Mouse (Mus musculus) stomach, embryonic 16.5 days (tissue): ENCODE data around the gene Crb3. TPM values are rescaled to one million over a fixed set of nuclear protein-coding genes. Genes with fewer than 3 reads are reported as not detected.

Experiments used
- ATAC-seq: fragments of 200-750 bp; cut with Nextera tagmentation; 2 replicates; pipeline ENCODE4 v1.8.0; 2017; ENCODE audit warnings: moderate number of reproducible peaks, moderate TSS enrichment; ENCODE audit not compliant: insufficient read depth, low FRiP score
- H3K27ac ChIP-seq: fragments of 300-500 bp; sonication (generic); 2 replicates; pipeline ENCODE4 v1.5.1; 2014; ENCODE audit warnings: low read length
- H3K27me3 ChIP-seq: fragments of 300-500 bp; sonication (generic); 2 replicates; pipeline ENCODE4 v1.6.1; 2014; ENCODE audit warnings: low read length, control low read depth, mixed read lengths; ENCODE audit not compliant: control insufficient read depth, insufficient read depth
- H3K36me3 ChIP-seq: fragments of 300-500 bp; sonication (generic); 2 replicates; pipeline ENCODE4 v1.6.1; 2014; ENCODE audit warnings: low read length; ENCODE audit not compliant: control insufficient read depth, insufficient read depth
- H3K4me1 ChIP-seq: fragments of 300-500 bp; sonication (generic); 2 replicates; pipeline ENCODE4 v1.6.1; 2014; ENCODE audit warnings: low read length, control low read depth, mixed read lengths; ENCODE audit not compliant: control insufficient read depth, insufficient read depth
- H3K4me2 ChIP-seq: fragments of 300-500 bp; sonication (generic); 2 replicates; pipeline ENCODE4 v1.6.1; 2014; ENCODE audit warnings: low read depth, low read length, mixed read lengths
- H3K4me3 ChIP-seq: fragments of 300-500 bp; sonication (generic); replicated peaks from 2 replicates; pipeline ENCODE4 v1.5.1; 2014; ENCODE audit warnings: mild to moderate bottlenecking, low read length
- H3K9ac ChIP-seq: fragments of 300-500 bp; sonication (generic); 2 replicates; pipeline ENCODE4 v1.6.1; 2014; ENCODE audit warnings: low read length
- H3K9me3 ChIP-seq: fragments of 300-500 bp; sonication (generic); replicated peaks from 2 replicates; pipeline ENCODE4 v1.6.1; 2016; ENCODE audit warnings: low read length, control low read depth; ENCODE audit not compliant: control insufficient read depth
- WGBS: fragments of 180-500 bp; shearing (Covaris S2); extraction: QIAGEN DNeasy Blood & Tissue Kit; methylation state at CpG from one replicate; pipeline ENCODE4 v1.1.7; 2014; 5-methylcytosine and 5-hydroxymethylcytosine counted together
- polyA plus RNA-seq: library from polyadenylated mRNA; unstranded; fragments of >200 nt; fragmentation: Nextera tagmentation; extraction: Ambion mirVana; gene quantifications from 2 replicates; pipeline ENCODE4 v1.2.1, GENCODE M21; 2015

Gene Crb3
- polyA plus RNA-seq, 1 experiment from 2014 or later = 62.6 TPM

DNA sequence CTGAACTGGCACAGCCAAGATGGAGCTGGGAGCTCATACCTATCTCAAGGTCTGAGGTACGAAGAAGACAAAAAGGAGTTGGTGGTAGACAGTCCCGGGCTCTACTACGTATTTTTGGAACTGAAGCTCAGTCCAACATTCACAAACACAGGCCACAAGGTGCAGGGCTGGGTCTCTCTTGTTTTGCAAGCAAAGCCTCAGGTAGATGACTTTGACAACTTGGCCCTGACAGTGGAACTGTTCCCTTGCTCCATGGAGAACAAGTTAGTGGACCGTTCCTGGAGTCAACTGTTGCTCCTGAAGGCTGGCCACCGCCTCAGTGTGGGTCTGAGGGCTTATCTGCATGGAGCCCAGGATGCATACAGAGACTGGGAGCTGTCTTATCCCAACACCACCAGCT, 48.2 kb downstream of the Crb3 start:
- Histone ChIP-seq H3K9ac (no peak overlapping the region), H3K36me3 (no peaks in the 10 kb centered on the region), H3K27ac (no peak overlapping the region), H3K27me3 (no peaks in the 10 kb centered on the region), H3K4me2 (no peak overlapping the region), H3K4me1 (peaks cover 10% of the 10 kb centered on the region; the same call in 1 of the 2 replicates), H3K9me3 (no peaks in the 10 kb centered on the region), H3K4me3 (no peak overlapping the region)
- 88% methylated on average over 5 of the region's 5 CpGs for WGBS
- no peak for ATAC-seq

DNA sequence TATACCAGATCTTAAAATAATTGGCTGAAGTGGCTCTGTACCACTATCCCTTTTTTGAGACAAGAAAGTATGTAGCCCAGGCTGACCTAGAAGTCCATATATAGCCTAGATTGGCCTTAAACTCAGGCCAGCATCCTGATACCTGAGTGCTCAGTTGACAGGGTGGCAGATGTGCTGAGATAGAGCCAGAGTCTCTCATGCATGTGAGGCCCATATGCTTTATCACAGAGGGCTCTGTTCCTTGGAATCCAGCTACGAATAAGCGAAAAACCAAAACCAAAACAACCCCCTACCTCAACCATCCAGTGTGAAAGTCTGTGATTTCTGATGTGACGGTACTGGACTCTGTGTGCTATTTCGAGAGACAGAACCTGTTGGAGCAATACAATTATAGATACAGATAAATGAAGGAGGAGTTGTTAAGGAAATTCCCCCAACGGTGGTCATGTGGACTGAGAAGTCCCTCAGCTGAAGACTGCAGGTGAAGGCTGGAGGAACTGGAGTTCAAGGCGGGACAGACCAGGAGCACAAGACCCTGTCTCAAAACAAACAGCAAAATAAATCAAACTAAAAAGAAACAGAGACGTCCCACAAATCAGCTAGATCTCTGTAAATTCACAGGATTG, 49.2 kb downstream of the Crb3 start:
- ATAC-seq = no peak
- H3K27me3 ChIP-seq = no peaks in the 10 kb centered on the region
- H3K4me1 ChIP-seq = peaks cover 10% of the 10 kb centered on the region; the same call in 1 of the 2 replicates
- no peak overlapping the region for H3K4me3 ChIP-seq
- no peak overlapping the region for H3K9ac ChIP-seq
- peak overlapping the region; percentile 38; the same call in 1 of the 2 replicates for H3K27ac ChIP-seq
- no peak overlapping the region for H3K4me2 ChIP-seq
- 81% methylated on average over 7 of the region's 7 CpGs for WGBS
- H3K36me3 ChIP-seq = no peaks in the 10 kb centered on the region
- no peaks in the 10 kb centered on the region for H3K9me3 ChIP-seq

GRCm38 (mm10) chr17:57108666-57109171, 49.8 kb downstream of the Crb3 start:
- WGBS = 47% methylated on average over 5 of the region's 5 CpGs
- no peak overlapping the region for H3K4me3 ChIP-seq
- H3K9me3 ChIP-seq = no peaks in the 10 kb centered on the region
- H3K4me1 ChIP-seq = peaks cover 10% of the 10 kb centered on the region; the same call in 1 of the 2 replicates
- H3K9ac ChIP-seq = no peak overlapping the region
- no peaks in the 10 kb centered on the region for H3K27me3 ChIP-seq
- H3K36me3 ChIP-seq = no peaks in the 10 kb centered on the region
- H3K27ac ChIP-seq = peak overlapping the region; percentile 38; the same call in 1 of the 2 replicates
- no peak overlapping the region for H3K4me2 ChIP-seq
- no peak for ATAC-seq

DNA sequence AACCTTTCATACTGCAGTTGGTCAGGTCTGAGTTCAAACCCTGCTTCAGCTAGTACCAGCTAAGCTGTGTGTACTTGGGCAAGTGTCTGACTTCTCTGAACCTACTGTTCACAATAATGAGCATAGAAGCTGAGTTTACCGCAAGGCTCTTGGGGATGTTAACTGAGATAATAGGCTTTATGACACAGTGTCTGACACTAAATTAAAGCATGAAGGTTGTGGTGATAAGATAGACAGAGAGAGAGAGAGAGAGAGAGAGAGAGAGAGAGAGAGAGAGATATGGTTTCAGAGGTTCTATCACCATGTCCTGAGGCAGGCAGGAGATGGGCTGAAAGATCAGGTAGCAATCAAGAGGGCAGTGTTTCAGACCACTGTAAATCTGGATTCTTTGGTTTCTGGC, 51.1 kb downstream of the Crb3 start:
- no peak overlapping the region for H3K4me2 ChIP-seq
- H3K4me1 ChIP-seq = 0 out of 2 replicates have a peak, but pooled peaks cover 3% of the 10 kb centered on the region
- ATAC-seq = no peak
- no peak overlapping the region for H3K27ac ChIP-seq
- no peaks in the 10 kb centered on the region for H3K27me3 ChIP-seq
- 93% methylated on average over 1 of the region's 1 CpGs for WGBS
- no peaks in the 10 kb centered on the region for H3K36me3 ChIP-seq
- no peaks in the 10 kb centered on the region for H3K9me3 ChIP-seq
- no peak overlapping the region for H3K9ac ChIP-seq
- H3K4me3 ChIP-seq = no peak overlapping the region

DNA sequence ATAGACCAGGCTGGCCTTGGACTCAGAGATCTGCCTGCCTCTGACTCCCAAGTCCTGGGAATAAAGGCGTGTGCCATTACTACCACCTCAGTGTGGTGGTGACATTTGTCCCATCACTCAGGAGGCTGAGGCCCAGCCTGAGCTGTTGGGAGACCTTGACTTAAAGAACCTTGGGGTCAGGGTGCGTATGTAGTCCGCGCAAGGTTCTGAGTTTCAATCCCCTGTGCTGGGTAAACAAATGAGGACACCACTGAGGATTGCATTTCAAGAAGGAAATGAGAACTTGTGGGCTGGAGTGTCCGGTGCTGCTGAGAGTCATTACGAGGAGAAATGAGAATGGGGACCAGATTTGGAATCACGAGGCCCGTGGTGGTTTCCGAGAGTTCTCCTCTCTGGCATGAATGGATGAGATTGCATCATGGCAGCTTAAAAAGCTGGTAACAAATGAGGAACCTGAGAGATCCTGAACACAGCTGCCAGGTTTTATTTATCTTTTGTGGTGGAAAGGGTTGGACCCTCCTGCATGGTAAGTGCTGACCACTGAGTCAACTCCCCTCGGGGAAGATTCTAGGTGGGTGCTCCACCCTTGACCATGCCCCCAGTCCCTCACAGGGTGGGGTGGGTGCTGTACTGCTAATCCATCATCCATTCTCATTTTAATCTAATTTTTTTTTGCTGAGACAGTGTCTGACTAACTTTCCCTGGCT, 54.0 kb downstream of the Crb3 start:
- 66% methylated on average over 10 of the region's 10 CpGs for WGBS
- no peaks in the 10 kb centered on the region for H3K4me1 ChIP-seq
- no peak overlapping the region for H3K9ac ChIP-seq
- no peak overlapping the region for H3K27ac ChIP-seq
- no peak for ATAC-seq
- no peak overlapping the region for H3K4me3 ChIP-seq
- H3K36me3 ChIP-seq = no peaks in the 10 kb centered on the region
- no peak overlapping the region for H3K4me2 ChIP-seq
- no peaks in the 10 kb centered on the region for H3K9me3 ChIP-seq
- H3K27me3 ChIP-seq = no peaks in the 10 kb centered on the region

Other genes starting within 250 kb of the Crb3 start
- gene Rfx2, start 228.1 kb upstream of the Crb3 start, polyA plus RNA-seq = 5.5 and 6.5 TPM in 2 replicates
- gene Acsbg2, start 184.7 kb upstream of the Crb3 start, polyA plus RNA-seq = not detected in 2 replicates
- gene 1700061G19Rik, start 183.6 kb upstream of the Crb3 start, polyA plus RNA-seq = 0.45 and 0.60 TPM in 2 replicates
- gene Mllt1, start 123.7 kb upstream of the Crb3 start, polyA plus RNA-seq = 22.4 and 25.5 TPM in 2 replicates
- gene Acer1, start 77.0 kb upstream of the Crb3 start, polyA plus RNA-seq = 0.46 and 1.0 TPM in 2 replicates
- gene Clpp, start 68.8 kb upstream of the Crb3 start, polyA plus RNA-seq = 129 and 130 TPM in 2 replicates
- 31.1 and 35.7 TPM in 2 replicates for gene Alkbh7, start 61.8 kb upstream of the Crb3 start, polyA plus RNA-seq
- gene Pspn, start 59.1 kb upstream of the Crb3 start, polyA plus RNA-seq = 0.56 TPM in 1 of 2 replicates, not detected in the other
- gene Gtf2f1, start 47.8 kb upstream of the Crb3 start, polyA plus RNA-seq = 58.0 and 63.2 TPM in 2 replicates
- 0.67 and 0.90 TPM in 2 replicates for gene Gm17949, start 47.6 kb upstream of the Crb3 start, polyA plus RNA-seq
- gene Khsrp, start 27.6 kb upstream of the Crb3 start, polyA plus RNA-seq = 18.6 and 20.1 TPM in 2 replicates
- gene Slc25a41, start 17.5 kb upstream of the Crb3 start, polyA plus RNA-seq = not detected in 2 replicates
- 6.5 and 7.4 TPM in 2 replicates for gene Slc25a23, start 758 bp downstream of the Crb3 start, polyA plus RNA-seq
- gene Dennd1c, start 19.4 kb downstream of the Crb3 start, polyA plus RNA-seq = 6.3 and 6.6 TPM in 2 replicates
- gene Tubb4a, start 28.7 kb downstream of the Crb3 start, polyA plus RNA-seq = 20.5 and 21.9 TPM in 2 replicates
- 9.2 and 10.4 TPM in 2 replicates for gene Tnfsf9, start 46.2 kb downstream of the Crb3 start, polyA plus RNA-seq
- 0.17 TPM in 1 of 2 replicates, not detected in the other for gene Cd70, start 90.7 kb downstream of the Crb3 start, polyA plus RNA-seq
- 0.31 and 0.53 TPM in 2 replicates for gene Tnfsf14, start 135.1 kb downstream of the Crb3 start, polyA plus RNA-seq
- 17.0 and 19.5 TPM in 2 replicates for gene C3, start 169.0 kb downstream of the Crb3 start, polyA plus RNA-seq
- gene Gpr108, start 189.3 kb downstream of the Crb3 start, polyA plus RNA-seq = 50.0 and 52.0 TPM in 2 replicates
- 45.4 and 46.9 TPM in 2 replicates for gene Trip10, start 190.3 kb downstream of the Crb3 start, polyA plus RNA-seq
- gene Vav1, start 220.0 kb downstream of the Crb3 start, polyA plus RNA-seq = 3.9 and 5.8 TPM in 2 replicates